Mouse (Mus musculus): ENCODE measurements at regions not wholly inside any gene's neighbourhood (a gene's known extent, or its start where the extent isn't known, plus 50 kb on each side); places are given as distances from the start of the nearest gene placed in this dataset.

DNA sequence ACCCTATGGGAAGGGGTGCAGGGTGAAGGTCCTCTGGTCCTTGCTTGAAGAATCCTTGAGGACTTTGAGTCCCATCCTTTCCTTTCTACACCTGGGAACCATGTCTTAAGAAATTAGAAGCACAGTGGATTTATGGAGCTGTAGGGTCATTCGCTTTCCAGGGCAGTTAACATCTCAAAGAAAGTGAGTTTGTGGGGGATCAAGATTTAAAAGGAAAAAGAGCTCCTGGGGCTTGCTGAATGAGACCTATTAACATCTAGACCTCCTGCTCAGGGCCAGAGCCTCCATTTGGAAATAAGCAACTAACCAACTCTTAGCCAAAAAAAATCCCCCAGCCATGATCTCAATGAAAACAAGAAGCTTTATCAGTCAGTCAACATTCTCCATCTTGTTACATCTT lies 148.0 kb upstream of the Ofcc1 start:
- no peak for DNase-seq (ENCODE audit: extremely low read depth, insufficient read length, low spot score)

DNA sequence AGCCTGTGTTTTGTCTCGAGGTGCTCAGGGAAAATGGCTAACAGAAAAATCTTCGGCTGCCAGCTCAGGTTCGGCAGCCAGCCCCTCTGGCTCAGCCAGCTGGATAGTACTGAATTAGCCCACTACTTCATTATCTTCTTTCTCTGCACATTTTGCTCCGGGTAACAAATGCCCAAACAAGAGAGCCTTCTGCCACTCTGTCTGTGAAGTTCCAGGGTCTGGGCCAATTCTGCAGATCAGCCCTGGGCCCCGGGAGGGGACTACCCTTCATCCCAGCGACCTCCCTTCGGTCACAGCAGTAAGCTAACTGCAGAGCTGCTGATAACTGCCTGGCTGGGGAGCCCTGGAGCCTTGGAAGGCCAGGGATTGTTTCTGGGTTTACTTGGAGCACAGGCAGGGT lies 119.6 kb upstream of the Ofcc1 start:
- no peak for DNase-seq (ENCODE audit: extremely low read depth, insufficient read length, low spot score)

DNA sequence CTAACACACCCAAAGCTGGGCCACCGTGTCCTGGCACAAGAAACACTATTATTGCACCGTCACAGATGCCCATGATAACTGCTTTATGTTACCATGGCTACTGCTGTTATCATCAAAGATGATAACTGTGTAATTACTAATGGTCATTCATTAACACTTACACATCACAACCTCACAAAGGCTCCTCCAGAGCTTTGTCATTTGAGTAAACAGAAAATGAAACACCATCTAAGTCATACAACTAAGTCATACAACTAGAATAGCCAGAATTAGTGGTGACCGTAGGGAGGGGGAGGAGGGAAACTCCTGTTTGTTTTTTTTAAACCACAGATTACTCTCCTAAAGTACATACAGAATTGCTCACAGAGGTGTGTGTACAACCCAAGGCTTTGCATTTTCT lies 111.4 kb upstream of the Ofcc1 start:
- no peak for DNase-seq (ENCODE audit: extremely low read depth, insufficient read length, low spot score)

DNA sequence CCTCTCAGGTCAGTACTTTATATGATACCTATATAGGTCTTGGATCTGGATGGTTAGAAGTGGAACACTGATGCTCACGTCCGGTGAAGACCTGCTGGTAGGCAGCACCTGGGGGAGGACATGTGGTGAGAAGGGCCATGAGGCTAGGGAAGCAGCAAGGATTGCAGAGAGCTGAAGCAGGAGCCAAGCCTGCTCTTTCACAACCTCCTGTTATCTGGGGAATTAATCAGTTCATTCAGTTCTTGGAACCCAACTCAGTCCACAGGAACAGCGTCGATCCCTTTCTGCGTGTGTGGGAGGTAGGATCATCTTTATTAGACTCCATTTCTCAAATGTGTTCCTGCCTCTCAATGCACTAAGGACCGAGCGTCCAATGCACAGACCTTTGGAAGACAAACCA lies 107.9 kb upstream of the Ofcc1 start:
- DNase-seq (ENCODE audit: extremely low read depth, insufficient read length, low spot score), result no peak

DNA sequence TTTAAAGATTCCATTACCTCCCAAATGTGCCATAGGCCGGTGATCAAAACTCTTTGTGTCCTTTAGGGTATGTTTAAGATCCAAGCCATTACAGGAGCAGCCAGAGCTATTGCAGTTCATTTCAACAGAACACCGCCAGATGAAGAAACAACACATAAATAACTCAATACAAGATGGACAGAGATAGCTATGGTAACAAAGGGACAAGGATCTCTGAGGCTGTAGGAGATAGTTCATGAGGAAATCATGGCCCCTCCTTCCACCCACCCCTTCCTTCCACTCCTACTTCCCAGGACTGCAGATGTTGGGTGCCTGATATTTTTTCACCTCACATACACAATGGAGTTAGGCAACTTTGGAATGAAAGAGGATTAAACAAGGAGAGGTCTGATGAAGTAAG lies 92.1 kb upstream of the Ofcc1 start:
- no peak for DNase-seq (ENCODE audit: extremely low read depth, insufficient read length, low spot score)

DNA sequence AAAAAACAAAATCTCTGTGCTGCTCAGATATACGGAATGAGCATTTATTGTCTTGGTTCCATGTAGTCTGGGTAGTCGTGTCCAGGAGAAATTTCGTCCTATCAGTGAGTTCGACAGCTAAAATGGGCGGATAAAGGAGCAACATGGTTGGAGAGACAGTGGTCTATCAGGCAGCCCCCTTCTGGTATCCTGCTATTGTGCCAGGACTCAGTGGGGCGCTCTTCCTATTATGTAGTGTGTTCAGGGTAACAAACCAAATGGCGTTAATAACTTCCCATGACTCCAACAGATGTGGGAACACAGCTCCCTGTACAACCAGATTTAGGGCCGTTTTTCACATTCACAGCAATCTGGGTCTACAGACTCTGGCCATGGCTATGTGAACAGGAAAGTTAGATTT lies 68.6 kb upstream of the Ofcc1 start:
- no peak for DNase-seq (ENCODE audit: extremely low read depth, insufficient read length, low spot score)

DNA sequence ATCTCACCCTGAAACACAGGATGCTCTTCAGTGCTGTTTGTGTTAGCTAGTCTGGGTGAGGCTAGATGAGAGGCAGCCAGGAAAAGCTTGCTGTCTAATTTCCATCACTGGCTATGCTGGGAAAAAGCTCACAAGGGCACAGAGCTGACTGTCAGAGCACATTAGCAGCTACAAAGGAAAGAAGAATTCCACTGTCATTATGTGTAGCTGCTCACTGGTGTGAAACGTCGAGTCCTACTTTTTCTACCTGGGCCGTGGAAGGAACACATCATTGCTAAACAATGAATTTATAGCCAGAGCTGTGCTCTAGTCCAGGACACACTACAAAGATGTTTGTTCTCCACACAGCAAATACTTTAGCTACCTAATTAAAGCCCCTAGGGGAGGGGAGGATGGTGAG lies 61.8 kb upstream of the Ofcc1 start:
- DNase-seq (ENCODE audit: extremely low read depth, insufficient read length, low spot score), result no peak

DNA sequence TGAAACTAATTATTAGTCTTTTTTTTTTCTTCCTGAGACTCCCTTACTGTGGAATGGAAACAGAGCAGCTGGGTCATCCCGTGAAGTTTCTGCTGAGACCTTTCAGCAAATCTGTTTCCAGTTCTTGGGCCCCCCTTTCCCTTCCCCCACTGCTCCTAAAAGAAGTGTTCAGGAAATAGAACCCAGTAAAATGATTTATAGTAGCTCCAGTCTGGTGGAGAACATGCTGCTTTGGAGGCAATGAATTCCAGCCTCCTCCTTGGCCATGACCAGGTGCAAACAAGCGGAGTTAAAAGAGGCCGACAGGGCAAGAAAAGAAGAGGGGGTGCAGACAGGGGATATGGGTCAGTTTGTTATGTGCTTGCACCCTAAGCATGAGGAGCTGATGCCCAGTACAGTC lies 56.6 kb upstream of the Ofcc1 start:
- no peak for DNase-seq (ENCODE audit: extremely low read depth, insufficient read length, low spot score)

DNA sequence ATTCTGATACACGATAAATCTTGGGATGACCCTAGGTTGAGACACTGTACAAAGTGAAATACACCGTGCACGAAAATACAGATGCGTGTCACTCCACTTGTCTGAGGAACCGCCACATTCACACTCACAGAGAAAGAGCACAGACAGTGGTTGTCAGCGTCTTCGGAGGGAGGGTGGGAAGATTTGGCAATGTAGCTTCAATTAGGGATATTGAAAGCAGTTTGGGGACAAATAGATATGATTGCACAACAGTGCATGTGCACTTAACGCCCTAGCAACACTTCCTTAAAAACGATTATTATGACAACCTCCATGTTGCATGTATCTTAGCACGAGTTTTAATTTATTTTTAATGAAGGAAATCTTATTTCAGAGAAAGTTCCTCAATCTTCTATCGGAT lies 51.8 kb upstream of the Ofcc1 start:
- no peak for DNase-seq (ENCODE audit: extremely low read depth, insufficient read length, low spot score)

Measured in 3134 (cell line).